Mouse (Mus musculus): ENCODE measurements around the gene Zfp697. TPM values are rescaled to one million over a fixed set of nuclear protein-coding genes. Genes with fewer than 3 reads are reported as not detected.
"Not testable (repeated sequence)": the region's sequence is repeated elsewhere in the genome, so short reads cannot be mapped to it uniquely, and the experiment has no call there.

Zfp697 gene
- total RNA-seq, 2 experiments from 2014 or later = 39.2 to 42.4 TPM

DNA sequence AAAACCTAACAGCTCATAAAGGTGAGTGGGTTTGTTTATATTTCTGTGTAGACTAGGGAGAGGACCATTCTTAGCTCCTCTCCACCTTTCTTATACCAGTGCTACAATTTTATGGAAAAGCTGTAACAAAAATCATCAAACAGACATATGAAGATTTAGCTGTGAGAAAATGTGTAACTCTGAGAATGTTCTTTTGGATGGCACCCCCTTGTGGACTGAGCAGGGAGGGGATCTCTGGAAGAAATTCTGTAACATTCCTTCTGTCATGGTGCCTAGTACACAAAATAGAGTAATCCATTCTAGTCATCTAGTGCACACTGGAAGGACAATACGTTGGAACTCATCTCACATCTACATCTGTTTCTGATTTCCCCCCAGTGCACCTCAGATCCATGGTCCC lies 358.8 kb downstream of the Zfp697 start:
- intact Hi-C loops (cut with DNase I); DNase-seq (ENCODE audit: extremely low spot score in 1 of 2, low spot score in 2 of 2): not testable (repeated sequence)

DNA sequence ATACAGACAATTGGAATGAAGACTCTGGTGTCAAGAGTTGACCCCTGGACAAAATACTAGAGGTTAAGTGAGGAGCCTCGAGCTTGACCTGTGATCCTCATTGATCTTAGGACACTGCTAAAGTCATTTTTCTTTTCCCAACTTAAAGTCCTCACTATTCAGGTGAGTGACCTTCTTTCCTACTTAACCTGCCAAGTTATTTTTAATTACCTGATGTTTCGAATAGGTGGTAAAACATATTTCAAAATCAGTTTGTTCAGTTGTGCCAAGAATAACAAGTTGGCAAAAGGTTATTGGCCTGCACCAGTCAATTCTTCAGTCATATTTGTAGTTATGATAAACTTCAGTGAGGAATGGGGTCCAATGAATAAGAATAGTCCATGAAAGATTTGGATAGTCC lies 369.9 kb downstream of the Zfp697 start:
- intact Hi-C loops (cut with DNase I) = no loop called here
- DNase-seq (ENCODE audit: extremely low spot score in 1 of 2, low spot score in 2 of 2) = no peak

DNA sequence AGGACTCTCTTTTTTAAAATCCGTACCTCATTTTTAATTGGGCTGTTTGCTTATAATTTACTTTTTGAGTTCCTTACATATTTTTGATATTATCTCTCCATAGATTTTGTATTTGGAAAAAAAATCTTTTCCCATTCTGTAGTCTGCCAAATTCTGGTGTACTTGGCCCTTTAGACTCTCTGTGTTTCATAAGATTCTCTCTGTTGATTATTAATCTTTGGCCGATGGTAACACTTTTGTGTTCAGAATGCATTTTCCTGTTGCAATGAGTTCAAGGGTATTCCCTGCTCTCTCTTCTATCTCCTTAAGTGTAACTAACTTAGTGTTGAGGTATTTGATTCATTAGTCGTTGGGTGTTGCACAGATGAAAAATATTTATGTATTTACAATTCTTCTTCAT lies 374.6 kb downstream of the Zfp697 start:
- DNase-seq (ENCODE audit: extremely low spot score in 1 of 2, low spot score in 2 of 2) = no peak
- intact Hi-C loops (cut with DNase I) = no loop called here

DNA sequence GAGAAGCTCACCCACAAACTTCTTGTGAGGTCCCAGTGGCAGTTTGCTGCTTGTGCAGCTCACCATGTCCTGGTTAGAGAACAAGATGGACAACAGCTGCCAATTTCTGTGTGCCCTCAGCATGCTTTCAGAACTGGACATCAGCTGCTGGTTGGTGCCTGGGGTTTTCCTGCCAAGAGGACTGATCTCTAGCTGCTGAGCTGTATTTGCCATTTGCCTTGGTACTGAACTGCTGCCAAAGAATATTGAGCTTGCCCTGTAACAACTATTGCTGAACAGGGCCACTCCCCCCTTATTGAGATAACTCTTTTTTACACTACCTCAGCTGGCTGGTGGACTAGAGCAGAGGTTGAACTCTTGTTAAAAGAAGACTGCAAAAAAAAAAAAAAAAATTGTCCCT lies 381.9 kb downstream of the Zfp697 start:
- no peak for DNase-seq (ENCODE audit: extremely low spot score in 1 of 2, low spot score in 2 of 2)
- intact Hi-C loops (cut with DNase I) = no loop called here

DNA sequence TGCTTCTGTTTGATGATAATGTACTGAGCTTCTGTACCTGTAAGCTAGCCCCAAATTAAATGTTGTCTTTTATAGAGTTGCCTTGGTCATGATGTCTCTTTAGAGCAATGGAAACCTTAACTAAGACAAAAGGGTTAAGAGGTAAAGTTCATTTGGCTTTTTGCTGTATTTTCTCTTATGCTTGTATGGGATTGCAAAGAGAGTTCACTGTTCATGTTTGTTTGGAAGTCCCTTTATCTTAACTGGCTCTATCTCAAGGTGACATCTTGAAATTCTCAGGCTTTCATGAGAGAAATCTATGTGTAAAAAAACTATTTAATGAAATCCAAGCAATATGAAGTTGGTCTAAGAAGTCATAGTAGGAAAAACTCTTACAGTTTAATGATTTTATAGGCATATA lies 398.7 kb downstream of the Zfp697 start:
- no peak for DNase-seq (ENCODE audit: extremely low spot score in 1 of 2, low spot score in 2 of 2)
- intact Hi-C loops (cut with DNase I) = no loop called here

DNA sequence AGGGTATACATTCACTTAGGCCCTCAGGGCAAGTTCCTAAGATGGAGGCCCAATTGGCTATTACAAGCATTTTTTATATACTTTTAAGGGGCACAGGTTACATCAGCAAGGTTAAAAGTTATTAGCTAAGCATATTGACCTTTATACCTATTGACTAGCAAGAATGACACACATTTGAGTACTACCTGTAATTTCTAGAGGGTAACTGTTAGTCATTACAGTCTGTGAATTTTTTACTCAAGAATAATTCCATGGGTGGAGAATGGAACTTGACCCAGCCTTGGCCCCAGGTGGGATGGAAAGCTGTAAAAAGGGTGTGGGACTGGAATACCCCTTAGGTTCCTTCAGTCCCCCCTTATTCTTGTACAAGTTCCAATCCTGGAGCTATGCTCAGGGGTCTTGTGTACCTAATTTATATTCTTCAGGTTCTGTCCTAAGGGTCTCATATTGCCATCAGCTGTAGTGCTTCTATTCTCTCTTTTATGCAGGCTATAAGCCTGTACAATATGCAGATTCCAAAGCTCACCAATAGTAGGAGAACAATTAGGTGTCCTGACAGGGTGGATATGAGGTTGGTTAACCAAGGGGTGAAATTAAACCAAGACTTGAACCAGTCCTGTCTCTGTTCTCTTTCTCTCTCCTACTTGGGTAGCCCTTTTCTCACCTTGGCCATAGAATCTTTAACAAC lies 400.1 kb downstream of the Zfp697 start:
- intact Hi-C loops (cut with DNase I) = no loop called here
- no peak for DNase-seq (ENCODE audit: extremely low spot score in 1 of 2, low spot score in 2 of 2)

DNA sequence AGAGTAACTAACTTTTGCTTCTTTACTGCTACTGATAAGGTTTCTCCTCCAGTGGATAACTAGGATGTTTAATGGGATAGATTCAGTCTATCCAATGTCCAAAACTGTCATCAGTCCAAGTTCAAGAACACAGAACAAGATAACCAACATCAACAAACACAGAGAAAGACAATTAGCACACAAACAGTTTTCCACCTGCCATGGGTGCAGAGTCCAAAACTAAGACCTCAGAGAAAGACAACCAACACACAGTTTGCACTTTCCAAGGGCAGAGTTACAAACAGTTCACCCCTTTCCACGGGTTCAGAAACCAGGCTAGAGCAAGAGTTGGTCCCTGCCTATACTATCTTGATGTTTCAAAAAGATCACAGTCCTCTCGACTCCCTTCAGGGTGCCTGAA lies 404.3 kb downstream of the Zfp697 start:
- no peak for DNase-seq (ENCODE audit: extremely low spot score in 1 of 2, low spot score in 2 of 2)
- intact Hi-C loops (cut with DNase I) = no loop called here

Other genes with a start within 250 kb of the Zfp697 start
- not detected for gene Adam30, start 221.8 kb upstream of the Zfp697 start, total RNA-seq (2021)
- gene Reg4, start 160.3 kb upstream of the Zfp697 start, total RNA-seq (2021) = not detected
- gene Hmgcs2, start 102.0 kb upstream of the Zfp697 start, total RNA-seq (2021) = 10 to 100 TPM; 11.9 to 14.1 TPM
- gene Phgdh, start 42.5 kb upstream of the Zfp697 start, total RNA-seq (2021) = 10 to 100 TPM; 49.4 to 57.8 TPM
- gene Gm4450, start 74.7 kb downstream of the Zfp697 start, total RNA-seq (2021) = not detected
- gene Hsd3b4, start 128.1 kb downstream of the Zfp697 start, total RNA-seq (2021) = not detected
- gene Gm10681, start 206.3 kb downstream of the Zfp697 start, total RNA-seq (2021) = not detected
- not detected for gene Hsd3b5, start 247.8 kb downstream of the Zfp697 start, total RNA-seq (2021)

All from left cerebral cortex, postnatal 10 days (tissue).